Mouse (Mus musculus) small intestine, adult 2 months (tissue): ENCODE results near the gene Nr4a2.

Experiments used
- CTCF ChIP-seq: fragments of 200-500 bp; IDR thresholded peaks from 2 replicates; pipeline ENCODE4 v1.5.1; 2012; ENCODE audit warnings: low read depth, mild to moderate bottlenecking, control low read depth, inconsistent platforms, low read length, moderate library complexity, mixed read lengths; ENCODE audit not compliant: insufficient replicate concordance, insufficient read length; ENCODE audit errors: extremely low read depth
- POLR2A ChIP-seq: fragments of 200-500 bp; IDR thresholded peaks from 2 replicates; pipeline ENCODE4 v1.6.1; 2012; ENCODE audit warnings: low read depth, mild to moderate bottlenecking, control low read depth, inconsistent platforms, low read length, moderate library complexity

GRCm38 (mm10) chr2:57102856-57103844, 20.7 kb downstream of the Nr4a2 start:
- TF ChIP-seq CTCF (no peak), POLR2A (no peak)
